Mouse (Mus musculus) megakaryocyte, embryonic 14.5 days (primary cell): ENCODE measurements around the gene Otc. TPM values are rescaled to one million over a fixed set of nuclear protein-coding genes. Genes with fewer than 3 reads are reported as not detected.

ENCODE experiments used
- H3K27me3 ChIP-seq: replicated peaks from 2 replicates; pipeline ENCODE3; 2012; ENCODE audit warnings: inconsistent platforms
- H3K36me3 ChIP-seq: replicated peaks from 2 replicates; pipeline ENCODE3; 2012; ENCODE audit warnings: low read length, inconsistent platforms, mixed read lengths
- H3K4me1 ChIP-seq: 2 replicates; pipeline ENCODE4 v1.6.1; 2012; ENCODE audit warnings: inconsistent platforms
- H3K4me3 ChIP-seq: replicated peaks from 2 replicates; pipeline ENCODE3; 2012; ENCODE audit warnings: moderate library complexity, mild to moderate bottlenecking, inconsistent platforms
- H3K9me3 ChIP-seq: 2 replicates; pipeline ENCODE4 v1.6.1; 2012; ENCODE audit warnings: inconsistent platforms
- FLI1 ChIP-seq: IDR thresholded peaks from 2 replicates; pipeline ENCODE4 v1.6.1; 2012; ENCODE audit warnings: low read length, inconsistent platforms, mixed read lengths
- GATA1 ChIP-seq: IDR thresholded peaks from 3 replicates; pipeline ENCODE4 v1.6.1; 2012; ENCODE audit warnings: mixed read lengths, low read length, inconsistent platforms, borderline replicate concordance
- polyA plus RNA-seq: library from polyadenylated mRNA; stranded (reverse); fragments of >175 nt; gene quantifications from 2 replicates; pipeline ENCODE4 v1.2.3, GENCODE M21; 2012; ENCODE audit warnings: low replicate concordance; ENCODE audit not compliant: insufficient read depth

The Otc gene
- polyA plus RNA-seq, 1 experiment, result not detected

- H3K9me3 ChIP-seq, result no peaks in the 10 kb centered on the region
- H3K36me3 ChIP-seq, result no peaks in the 10 kb centered on the region
- H3K27me3 ChIP-seq, result no peaks in the 10 kb centered on the region
- no peaks in the 10 kb centered on the region for H3K4me1 ChIP-seq
- TF ChIP-seq GATA1, result no peak
- no peak for TF ChIP-seq FLI1
- no peak overlapping the region for H3K4me3 ChIP-seq
These were observed 5.7 kb downstream of the Otc start for GRCm38 (mm10) chrX:10257774-10258173.

GRCm38 (mm10) chrX:10258260-10258659, 6.2 kb downstream of the Otc start:
- H3K4me3 ChIP-seq, result no peak overlapping the region
- H3K9me3 ChIP-seq, result no peaks in the 10 kb centered on the region
- H3K36me3 ChIP-seq, result no peaks in the 10 kb centered on the region
- no peaks in the 10 kb centered on the region for H3K27me3 ChIP-seq
- no peaks in the 10 kb centered on the region for H3K4me1 ChIP-seq
- no peak for TF ChIP-seq FLI1
- TF ChIP-seq GATA1, result no peak

GRCm38 (mm10) chrX:10268308-10268707, 16.2 kb downstream of the Otc start:
- Histone ChIP-seq H3K27me3 (peaks cover 1% of the 10 kb centered on the region), H3K36me3 (no peaks in the 10 kb centered on the region), H3K4me3 (no peak overlapping the region), H3K9me3 (no peaks in the 10 kb centered on the region), H3K4me1 (no peaks in the 10 kb centered on the region)
- TF ChIP-seq GATA1, result no peak
- TF ChIP-seq FLI1, result no peak

GRCm38 (mm10) chrX:10268761-10269437, 16.8 kb downstream of the Otc start:
- Histone ChIP-seq H3K4me1 (no peaks in the 10 kb centered on the region), H3K27me3 (peaks cover 1% of the 10 kb centered on the region), H3K36me3 (no peaks in the 10 kb centered on the region), H3K4me3 (no peak overlapping the region), H3K9me3 (no peaks in the 10 kb centered on the region)
- TF ChIP-seq FLI1 (no peak), GATA1 (no peak)

- Histone ChIP-seq H3K36me3 (no peaks in the 10 kb centered on the region), H3K4me1 (no peaks in the 10 kb centered on the region), H3K9me3 (0 out of 2 replicates have a peak, but pooled peaks cover 6% of the 10 kb centered on the region), H3K27me3 (peaks cover 2% of the 10 kb centered on the region), H3K4me3 (no peak overlapping the region)
- no peak for TF ChIP-seq FLI1
- no peak for TF ChIP-seq GATA1
These were observed 45.2 kb downstream of the Otc start for GRCm38 (mm10) chrX:10297341-10297740.

GRCm38 (mm10) chrX:10318176-10318575, 66.1 kb downstream of the Otc start:
- no peak for TF ChIP-seq FLI1
- TF ChIP-seq GATA1, result no peak
- no peaks in the 10 kb centered on the region for H3K4me1 ChIP-seq
- H3K27me3 ChIP-seq, result no peaks in the 10 kb centered on the region

GRCm38 (mm10) chrX:10330246-10330645, 78.1 kb downstream of the Otc start:
- Histone ChIP-seq H3K4me1 (no peaks in the 10 kb centered on the region), H3K9me3 (no peaks in the 10 kb centered on the region), H3K27me3 (no peaks in the 10 kb centered on the region), H3K36me3 (no peaks in the 10 kb centered on the region), H3K4me3 (no peak overlapping the region)
- TF ChIP-seq GATA1 (no peak), FLI1 (no peak)

More at GRCm38 (mm10) chrX:10318176-10318575, 66.1 kb downstream of the Otc start:
- Histone ChIP-seq H3K9me3 (no peaks in the 10 kb centered on the region), H3K36me3 (no peaks in the 10 kb centered on the region), H3K4me3 (no peak overlapping the region)

GRCm38 (mm10) chrX:10331749-10332148, 79.6 kb downstream of the Otc start:
- H3K4me1 ChIP-seq, result no peaks in the 10 kb centered on the region
- no peaks in the 10 kb centered on the region for H3K36me3 ChIP-seq
- no peaks in the 10 kb centered on the region for H3K27me3 ChIP-seq
- TF ChIP-seq FLI1, result no peak
- TF ChIP-seq GATA1, result no peak
- no peaks in the 10 kb centered on the region for H3K9me3 ChIP-seq
- H3K4me3 ChIP-seq, result no peak overlapping the region

- H3K4me3 ChIP-seq, result no peak overlapping the region
- TF ChIP-seq FLI1 (no peak), GATA1 (no peak)
These were observed 84.7 kb downstream of the Otc start for GRCm38 (mm10) chrX:10336816-10337215.

GRCm38 (mm10) chrX:10355867-10356266, 103.8 kb downstream of the Otc start:
- no peak overlapping the region for H3K4me3 ChIP-seq
- no peaks in the 10 kb centered on the region for H3K36me3 ChIP-seq
- no peaks in the 10 kb centered on the region for H3K4me1 ChIP-seq
- peaks cover 6% of the 10 kb centered on the region for H3K27me3 ChIP-seq
- TF ChIP-seq GATA1 (no peak), FLI1 (no peak)
- no peaks in the 10 kb centered on the region for H3K9me3 ChIP-seq

More at GRCm38 (mm10) chrX:10336816-10337215, 84.7 kb downstream of the Otc start:
- H3K27me3 ChIP-seq, result peaks cover 1% of the 10 kb centered on the region
- no peaks in the 10 kb centered on the region for H3K4me1 ChIP-seq
- no peaks in the 10 kb centered on the region for H3K36me3 ChIP-seq
- H3K9me3 ChIP-seq, result no peaks in the 10 kb centered on the region

Other genes starting within 250 kb of the Otc start
- gene Srpx, start 134.6 kb upstream of the Otc start, polyA plus RNA-seq, result not detected in 2 replicates
- 0.08 TPM in 1 of 2 replicates, not detected in the other for gene Rpgr, start 35.4 kb upstream of the Otc start, polyA plus RNA-seq
- gene Tspan7, start 232.9 kb downstream of the Otc start, polyA plus RNA-seq, result 0.37 TPM in 1 of 2 replicates, not detected in the other